Mouse (Mus musculus): Measurements from ENCODE around the gene Npepps. TPM values are rescaled to one million over a fixed set of nuclear protein-coding genes. Genes with fewer than 3 reads are reported as not detected.
"Not testable (repeated sequence)": the region's sequence is repeated elsewhere in the genome, so short reads cannot be mapped to it uniquely, and the experiment has no call there.

Gene Npepps
- polyA plus RNA-seq, 1 experiment from 2014 or later = 101 TPM

DNA sequence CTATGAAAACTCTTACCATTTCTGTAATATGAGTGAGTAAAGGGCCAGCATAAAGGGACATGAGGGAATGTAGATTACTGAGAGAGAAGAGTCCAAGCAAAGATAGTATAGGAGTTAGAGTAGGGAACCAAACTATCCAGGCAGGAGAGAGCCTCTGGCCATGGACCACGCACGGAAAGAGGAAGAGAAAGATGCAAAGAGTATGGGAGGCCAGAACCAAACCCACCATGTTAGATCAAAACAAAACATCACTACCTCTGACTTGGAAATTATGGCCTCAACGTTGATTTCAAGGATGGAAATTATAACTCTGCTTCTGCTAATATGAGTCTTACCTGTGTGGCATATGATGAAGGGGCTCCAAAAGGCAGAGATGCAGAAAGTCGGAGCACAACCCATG lies 4.4 kb upstream of the Npepps start:
- WGBS = 79% methylated on average over 4 of the region's 4 CpGs
- no peak for ATAC-seq (ENCODE audit: low FRiP score)

GRCm38 (mm10) chr11:97282179-97282578 lies 1.7 kb upstream of the Npepps start:
- ATAC-seq (ENCODE audit: low FRiP score) (no peak), DNase-seq (ENCODE audit: low spot score, missing footprints) (no peak)
- Histone ChIP-seq H3K4me1 (ENCODE audit: control insufficient read depth, insufficient read depth, low read length) (peaks cover 12% of the 10 kb centered on the region), H3K4me3 (ENCODE audit: low read depth, low read length) (no peak overlapping the region), H3K36me3 (ENCODE audit: control insufficient read depth, insufficient read depth, low read length) (no peaks in the 10 kb centered on the region), H3K9ac (ENCODE audit: low read length) (no peak overlapping the region), H3K27ac (ENCODE audit: low read depth, low read length) (no peak overlapping the region), H3K27me3 (ENCODE audit: control insufficient read depth, insufficient read depth, low read length) (no peaks in the 10 kb centered on the region), H3K4me2 (no peak overlapping the region), H3K9me3 (ENCODE audit: control insufficient read depth, low read length) (no peaks in the 10 kb centered on the region)
- WGBS = 91% methylated on average over 6 of the region's 6 CpGs

More for the DNA sequence above, 4.4 kb upstream of the Npepps start:
- H3K9me3 ChIP-seq (ENCODE audit: control insufficient read depth, low read length) = no peaks in the 10 kb centered on the region
- no peak overlapping the region for H3K4me2 ChIP-seq
- no peak overlapping the region for H3K9ac ChIP-seq (ENCODE audit: low read length)
- H3K4me1 ChIP-seq (ENCODE audit: control insufficient read depth, insufficient read depth, low read length) = peaks cover 4% of the 10 kb centered on the region; the same call in 1 of the 2 replicates
- H3K27me3 ChIP-seq (ENCODE audit: control insufficient read depth, insufficient read depth, low read length) = no peaks in the 10 kb centered on the region
- DNase-seq (ENCODE audit: low spot score, missing footprints) = no peak
- H3K36me3 ChIP-seq (ENCODE audit: control insufficient read depth, insufficient read depth, low read length) = no peaks in the 10 kb centered on the region
- no peak overlapping the region for H3K27ac ChIP-seq (ENCODE audit: low read depth, low read length)
- H3K4me3 ChIP-seq (ENCODE audit: low read depth, low read length) = no peak overlapping the region

- DNase-seq (ENCODE audit: low spot score, missing footprints) = peak; percentile 96
- under 1% methylated on average over 48 of the region's 64 CpGs for WGBS
- Histone ChIP-seq H3K4me3 (ENCODE audit: low read depth, low read length) (peak overlapping the region; percentile 99), H3K27ac (ENCODE audit: low read depth, low read length) (peak overlapping the region; percentile 98), H3K4me2 (peak overlapping the region; percentile 71), H3K9ac (ENCODE audit: low read length) (peak overlapping the region; percentile 98), H3K27me3 (ENCODE audit: control insufficient read depth, insufficient read depth, low read length) (no peaks in the 10 kb centered on the region), H3K4me1 (ENCODE audit: control insufficient read depth, insufficient read depth, low read length) (peaks cover 13% of the 10 kb centered on the region), H3K36me3 (ENCODE audit: control insufficient read depth, insufficient read depth, low read length) (no peaks in the 10 kb centered on the region), H3K9me3 (ENCODE audit: control insufficient read depth, low read length) (no peaks in the 10 kb centered on the region)
- peak; percentile 90 for ATAC-seq (ENCODE audit: low FRiP score)
Measured at GRCm38 (mm10) chr11:97279405-97280215, 828 bp downstream of the Npepps start.

GRCm38 (mm10) chr11:97279040-97279404 lies 1.4 kb downstream of the Npepps start:
- Histone ChIP-seq H3K9ac (ENCODE audit: low read length) (peak overlapping the region; percentile 98), H3K9me3 (ENCODE audit: control insufficient read depth, low read length) (no peaks in the 10 kb centered on the region), H3K4me1 (ENCODE audit: control insufficient read depth, insufficient read depth, low read length) (peaks cover 13% of the 10 kb centered on the region), H3K27me3 (ENCODE audit: control insufficient read depth, insufficient read depth, low read length) (no peaks in the 10 kb centered on the region), H3K4me3 (ENCODE audit: low read depth, low read length) (peak overlapping the region; percentile 99), H3K36me3 (ENCODE audit: control insufficient read depth, insufficient read depth, low read length) (no peaks in the 10 kb centered on the region), H3K4me2 (peak overlapping the region; percentile 71), H3K27ac (ENCODE audit: low read depth, low read length) (peak overlapping the region; percentile 98)
- WGBS = 28% methylated on average over 11 of the region's 11 CpGs
- ATAC-seq (ENCODE audit: low FRiP score) (no peak), DNase-seq (ENCODE audit: low spot score, missing footprints) (no peak)

- DNase-seq (ENCODE audit: low spot score, missing footprints) (no peak), ATAC-seq (ENCODE audit: low FRiP score) (no peak)
- H3K9me3 ChIP-seq (ENCODE audit: control insufficient read depth, low read length) = no peaks in the 10 kb centered on the region
- no peaks in the 10 kb centered on the region for H3K36me3 ChIP-seq (ENCODE audit: control insufficient read depth, insufficient read depth, low read length)
- peaks cover 13% of the 10 kb centered on the region for H3K4me1 ChIP-seq (ENCODE audit: control insufficient read depth, insufficient read depth, low read length)
- H3K4me3 ChIP-seq (ENCODE audit: low read depth, low read length) = peak overlapping the region; percentile 99
- 76% methylated on average over 6 of the region's 6 CpGs for WGBS
- H3K27ac ChIP-seq (ENCODE audit: low read depth, low read length) = no peak overlapping the region
- peak overlapping the region; percentile 98 for H3K9ac ChIP-seq (ENCODE audit: low read length)
- H3K4me2 ChIP-seq = peak overlapping the region; percentile 71
- no peaks in the 10 kb centered on the region for H3K27me3 ChIP-seq (ENCODE audit: control insufficient read depth, insufficient read depth, low read length)
Measured at GRCm38 (mm10) chr11:97278456-97278855, 2.0 kb downstream of the Npepps start.

GRCm38 (mm10) chr11:97277166-97277565 lies 3.3 kb downstream of the Npepps start:
- ATAC-seq (ENCODE audit: low FRiP score) (no peak), DNase-seq (ENCODE audit: low spot score, missing footprints) (no peak)
- Histone ChIP-seq H3K9me3 (ENCODE audit: control insufficient read depth, low read length) (no peaks in the 10 kb centered on the region), H3K4me1 (ENCODE audit: control insufficient read depth, insufficient read depth, low read length) (peaks cover 13% of the 10 kb centered on the region), H3K36me3 (ENCODE audit: control insufficient read depth, insufficient read depth, low read length) (no peaks in the 10 kb centered on the region), H3K27me3 (ENCODE audit: control insufficient read depth, insufficient read depth, low read length) (no peaks in the 10 kb centered on the region), H3K27ac (ENCODE audit: low read depth, low read length) (no peak overlapping the region), H3K4me3 (ENCODE audit: low read depth, low read length) (no peak overlapping the region), H3K9ac (ENCODE audit: low read length) (no peak overlapping the region), H3K4me2 (no peak overlapping the region)
- WGBS = 91% methylated on average over 5 of the region's 5 CpGs

DNA sequence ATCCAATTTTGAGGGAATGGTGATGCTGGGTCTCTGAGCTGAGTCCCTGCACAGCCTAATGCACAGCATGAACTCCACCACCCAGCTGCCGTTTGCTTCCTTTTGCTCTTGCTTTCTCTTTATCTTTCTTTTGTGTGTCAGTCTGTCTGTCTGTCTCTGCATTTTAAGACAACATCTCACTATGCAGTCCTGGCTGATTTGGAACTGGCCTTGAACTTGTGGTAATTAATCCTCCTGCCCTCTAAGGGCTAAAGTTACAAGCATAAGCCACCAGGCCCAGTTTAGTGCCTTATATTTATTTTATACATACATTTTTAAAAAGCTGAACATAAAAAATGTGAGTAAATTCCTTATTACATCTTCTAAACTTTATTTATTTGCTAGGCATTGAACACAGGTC lies 4.4 kb downstream of the Npepps start:
- Histone ChIP-seq H3K9me3 (ENCODE audit: control insufficient read depth, low read length) (no peaks in the 10 kb centered on the region), H3K36me3 (ENCODE audit: control insufficient read depth, insufficient read depth, low read length) (no peaks in the 10 kb centered on the region), H3K4me2 (no peak overlapping the region), H3K27me3 (ENCODE audit: control insufficient read depth, insufficient read depth, low read length) (no peaks in the 10 kb centered on the region), H3K4me3 (ENCODE audit: low read depth, low read length) (no peak overlapping the region), H3K27ac (ENCODE audit: low read depth, low read length) (no peak overlapping the region), H3K9ac (ENCODE audit: low read length) (no peak overlapping the region), H3K4me1 (ENCODE audit: control insufficient read depth, insufficient read depth, low read length) (peaks cover 13% of the 10 kb centered on the region)
- WGBS = 62% methylated on average over 1 of the region's 1 CpGs
- ATAC-seq (ENCODE audit: low FRiP score) = no peak
- no peak for DNase-seq (ENCODE audit: low spot score, missing footprints)

GRCm38 (mm10) chr11:97275349-97275748 lies 5.1 kb downstream of the Npepps start:
- 93% methylated on average over 2 of the region's 2 CpGs for WGBS
- no peaks in the 10 kb centered on the region for H3K36me3 ChIP-seq (ENCODE audit: control insufficient read depth, insufficient read depth, low read length)
- H3K4me1 ChIP-seq (ENCODE audit: control insufficient read depth, insufficient read depth, low read length) = peaks cover 12% of the 10 kb centered on the region
- no peak for DNase-seq (ENCODE audit: low spot score, missing footprints)
- H3K4me2 ChIP-seq = no peak overlapping the region
- H3K9me3 ChIP-seq (ENCODE audit: control insufficient read depth, low read length) = no peaks in the 10 kb centered on the region
- no peak overlapping the region for H3K4me3 ChIP-seq (ENCODE audit: low read depth, low read length)
- H3K9ac ChIP-seq (ENCODE audit: low read length) = no peak overlapping the region
- no peak for ATAC-seq (ENCODE audit: low FRiP score)
- H3K27me3 ChIP-seq (ENCODE audit: control insufficient read depth, insufficient read depth, low read length) = no peaks in the 10 kb centered on the region
- H3K27ac ChIP-seq (ENCODE audit: low read depth, low read length) = no peak overlapping the region

DNA sequence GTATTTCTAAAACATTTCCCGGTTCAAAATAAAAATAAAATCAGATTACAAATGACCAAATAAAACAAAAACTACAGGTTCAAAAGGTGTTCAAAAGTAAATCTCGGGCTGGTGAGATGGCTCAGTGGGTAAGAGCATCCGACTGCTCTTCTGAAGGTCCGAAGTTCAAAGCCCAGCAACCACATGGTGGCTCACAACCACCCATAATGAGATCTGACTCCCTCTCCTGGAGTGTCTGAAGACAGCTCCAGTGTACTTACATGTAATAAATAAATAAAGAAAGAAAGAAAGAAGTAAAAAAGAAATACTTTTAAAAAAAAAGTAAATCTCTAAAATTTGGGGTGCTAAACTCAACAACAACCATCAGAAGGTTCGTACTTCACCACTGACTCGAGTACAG lies 5.5 kb downstream of the Npepps start:
- peaks cover 12% of the 10 kb centered on the region for H3K4me1 ChIP-seq (ENCODE audit: control insufficient read depth, insufficient read depth, low read length)
- not testable (repeated sequence) for H3K27ac ChIP-seq (ENCODE audit: low read depth, low read length); DNase-seq (ENCODE audit: low spot score, missing footprints); H3K27me3 ChIP-seq (ENCODE audit: control insufficient read depth, insufficient read depth, low read length); H3K9me3 ChIP-seq (ENCODE audit: control insufficient read depth, low read length); H3K36me3 ChIP-seq (ENCODE audit: control insufficient read depth, insufficient read depth, low read length); H3K9ac ChIP-seq (ENCODE audit: low read length); ATAC-seq (ENCODE audit: low FRiP score); H3K4me3 ChIP-seq (ENCODE audit: low read depth, low read length); H3K4me2 ChIP-seq
- 97% methylated on average over 6 of the region's 6 CpGs for WGBS

Measured in midbrain, embryonic 11.5 days (tissue).